Mouse (Mus musculus) megakaryocyte, embryonic 14.5 days (primary cell): Measurements from ENCODE around the gene Erp27.

Source experiments
- FLI1 ChIP-seq: IDR thresholded peaks from 2 replicates; pipeline ENCODE4 v1.6.1; 2012; ENCODE audit warnings: low read length, inconsistent platforms, mixed read lengths
- GATA1 ChIP-seq: IDR thresholded peaks from 3 replicates; pipeline ENCODE4 v1.6.1; 2012; ENCODE audit warnings: mixed read lengths, low read length, inconsistent platforms, borderline replicate concordance

DNA sequence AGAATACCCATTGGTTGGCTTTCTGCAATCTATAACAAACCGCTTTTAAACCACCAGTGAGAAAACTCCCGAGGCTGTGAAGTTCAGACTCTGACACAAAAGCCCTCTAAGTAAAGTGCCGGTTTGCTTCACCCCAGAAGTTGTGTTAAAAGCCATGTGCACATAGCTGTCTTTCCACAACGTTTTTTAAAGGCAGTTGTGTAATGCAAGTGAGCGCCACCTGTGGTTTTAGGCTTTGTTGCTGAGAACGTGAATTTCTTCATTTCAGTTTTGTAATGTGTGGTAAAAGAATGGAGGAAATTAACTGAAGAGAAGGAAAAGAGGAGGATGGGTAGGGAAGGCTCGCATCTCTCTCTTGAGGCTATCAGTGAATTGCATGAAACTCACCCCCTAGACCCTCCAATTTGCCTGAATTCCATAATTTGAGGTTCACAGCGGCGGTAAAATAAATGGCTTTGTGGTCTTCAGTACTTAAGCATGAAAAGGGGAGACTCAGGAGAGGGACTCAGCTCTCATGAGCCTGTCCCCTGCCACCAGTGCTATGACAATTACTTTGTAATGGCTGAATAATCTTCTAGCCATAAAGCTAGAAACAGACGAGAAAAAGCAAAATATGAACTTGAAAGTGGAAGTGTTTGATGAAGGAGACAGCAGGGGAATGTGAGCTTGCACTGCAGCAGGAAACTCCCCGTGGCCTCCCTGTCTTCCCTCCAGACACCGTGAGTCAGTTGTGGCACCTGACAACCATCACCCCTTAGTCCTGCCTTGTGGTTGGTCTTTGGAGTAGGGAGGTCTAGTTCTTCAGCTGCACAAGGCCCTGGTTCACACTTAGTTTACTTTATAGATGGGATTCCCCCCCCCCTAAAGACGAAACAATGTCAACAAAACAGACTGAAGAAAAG is 42.9 kb upstream of the Erp27 start:
- TF ChIP-seq GATA1 (no peak), FLI1 (no peak)
